Mouse (Mus musculus): ENCODE data around the gene Zfp91. TPM values are rescaled to one million over a fixed set of nuclear protein-coding genes. Genes with fewer than 3 reads are reported as not detected.

Gene Zfp91
- total RNA-seq, 2 experiments from 2014 or later: 60.3 to 62.7 TPM

Other genes starting within 250 kb of the Zfp91 start
- under 1 TPM; 0.30 to 0.34 TPM for gene Gm4952, start 196.2 kb downstream of the Zfp91 start, total RNA-seq (2021)
- gene Glyat, start 162.8 kb downstream of the Zfp91 start, total RNA-seq (2021): not detected
- gene Olfr1442, start 125.7 kb downstream of the Zfp91 start, total RNA-seq (2021): not detected
- gene Olfr1443, start 118.0 kb downstream of the Zfp91 start, total RNA-seq (2021): not detected
- gene Keg1, start 100.3 kb downstream of the Zfp91 start, total RNA-seq (2021): not detected
- gene Cntf, start 30.5 kb downstream of the Zfp91 start, total RNA-seq (2021): 1 to 10 TPM; 2.1 to 2.4 TPM
- under 1 TPM; 0.40 to 0.82 TPM for gene Lpxn, start 67 bp upstream of the Zfp91 start, total RNA-seq (2021)
- not detected for gene Gm5244, start 50.6 kb upstream of the Zfp91 start, total RNA-seq (2021)
- gene Olfr1444, start 61.2 kb upstream of the Zfp91 start, total RNA-seq (2021): not detected
- not detected for gene Olfr1445, start 87.7 kb upstream of the Zfp91 start, total RNA-seq (2021)
- not detected for gene Olfr1446, start 97.4 kb upstream of the Zfp91 start, total RNA-seq (2021)
- gene Olfr1447, start 107.6 kb upstream of the Zfp91 start, total RNA-seq (2021): not detected
- not detected for gene Olfr1448, start 128.3 kb upstream of the Zfp91 start, total RNA-seq (2021)
- not detected for gene Olfr1449, start 134.7 kb upstream of the Zfp91 start, total RNA-seq (2021)
- gene Olfr1450, start 154.1 kb upstream of the Zfp91 start, total RNA-seq (2021): not detected
- not detected for gene Olfr1451, start 198.9 kb upstream of the Zfp91 start, total RNA-seq (2021)
- gene Olfr1453, start 232.2 kb upstream of the Zfp91 start, total RNA-seq (2021): not detected